Mouse (Mus musculus) liver, embryonic 14.5 days (tissue): ENCODE data around the gene 1700061G19Rik. TPM values are rescaled to one million over a fixed set of nuclear protein-coding genes. Genes with fewer than 3 reads are reported as not detected.
A peak's percentile ranks its signal among the peaks of the same experiment; 100 is the strongest.

Source experiments
- ATAC-seq: fragments of 200-750 bp; cut with Nextera tagmentation; 2 replicates; pipeline ENCODE4 v1.8.0; 2017; ENCODE audit warnings: moderate number of reproducible peaks, mild to moderate bottlenecking, moderate library complexity; ENCODE audit not compliant: insufficient read depth
- DNase-seq, 3 experiments: peaks; one replicate each; pipeline ENCODE4 v3.0.0-alpha.2; 2012 to 2013; ENCODE audit warnings: low read depth in 3 of 3, low spot score in 3 of 3
- H3K27ac ChIP-seq: fragments of 300-500 bp; sonication (generic); 2 replicates; pipeline ENCODE4 v1.5.1; 2014; ENCODE audit warnings: moderate library complexity, mild to moderate bottlenecking, control low read depth, inconsistent platforms
- H3K27me3 ChIP-seq: fragments of 300-500 bp; sonication (generic); 2 replicates; pipeline ENCODE4 v1.6.1; 2014; ENCODE audit warnings: mild to moderate bottlenecking, low read length, moderate library complexity; ENCODE audit not compliant: control insufficient read depth, insufficient read depth
- H3K36me3 ChIP-seq: fragments of 300-500 bp; sonication (generic); replicated peaks from 2 replicates; pipeline ENCODE4 v1.6.1; 2014; ENCODE audit warnings: low read depth; ENCODE audit not compliant: control insufficient read depth, insufficient read depth
- H3K4me1 ChIP-seq, 2 experiments: fragments of 200-500 bp in 1 of 2; fragments of 300-500 bp in 1 of 2; sonication (generic) in 1 of 2; replicated peaks; 2 replicates each; pipeline ENCODE4 v1.6.1; 2012 to 2014; ENCODE audit warnings: antibody characterized with exemption in 1 of 2, inconsistent platforms in 1 of 2, low read length in 1 of 2; ENCODE audit not compliant: control insufficient read depth in 2 of 2, insufficient read depth in 2 of 2
- H3K4me2 ChIP-seq: fragments of 300-500 bp; sonication (generic); 2 replicates; pipeline ENCODE4 v1.6.1; 2014; ENCODE audit warnings: low read depth, mild to moderate bottlenecking, control low read depth, moderate library complexity
- H3K4me3 ChIP-seq, 2 experiments: fragments of 200-500 bp in 1 of 2; fragments of 300-500 bp in 1 of 2; sonication (generic) in 1 of 2; 2 replicates each; pipeline ENCODE4 v1.5.1; 2012 to 2014; ENCODE audit warnings: low read depth in 2 of 2, low read length in 2 of 2, mild to moderate bottlenecking in 2 of 2, control low read depth in 1 of 2, inconsistent platforms in 1 of 2, moderate library complexity in 1 of 2; ENCODE audit not compliant: insufficient read depth in 1 of 2
- H3K9ac ChIP-seq: fragments of 300-500 bp; sonication (generic); replicated peaks from 2 replicates; pipeline ENCODE4 v1.6.1; 2014; ENCODE audit warnings: mild to moderate bottlenecking, control low read depth, moderate library complexity
- H3K9me3 ChIP-seq: fragments of 300-500 bp; sonication (generic); 2 replicates; pipeline ENCODE4 v1.6.1; 2016; ENCODE audit warnings: low read length, mixed read lengths; ENCODE audit not compliant: control insufficient read depth
- CTCF ChIP-seq: IDR thresholded peaks from 2 replicates; pipeline ENCODE4 v1.5.1; 2016; ENCODE audit warnings: antibody characterized with exemption, low read depth, control low read depth
- EP300 ChIP-seq: IDR thresholded peaks from 2 replicates; pipeline ENCODE4 v1.6.1; 2016; ENCODE audit warnings: antibody characterized with exemption, low read depth
- WGBS: fragments of 180-500 bp; shearing (Covaris S2); extraction: QIAGEN DNeasy Blood & Tissue Kit; methylation state at CpG from one replicate; pipeline ENCODE4 v1.1.7; 2014; ENCODE audit not compliant: insufficient replicate concordance; 5-methylcytosine and 5-hydroxymethylcytosine counted together
- polyA plus RNA-seq, 2 experiments: library from polyadenylated mRNA; depleted of rRNA in 1 of 2; stranded (reverse) in 1 of 2; unstranded in 1 of 2; fragments of >200 nt; fragmentation: Nextera tagmentation in 1 of 2; extraction: Ambion mirVana in 1 of 2; gene quantifications; 2 replicates each; pipeline versions ENCODE4 v1.2.1 to v1.2.3; 2012 to 2014

1700061G19Rik gene
- polyA plus RNA-seq, 2 experiments = 0.02 to 0.05 TPM

DNA sequence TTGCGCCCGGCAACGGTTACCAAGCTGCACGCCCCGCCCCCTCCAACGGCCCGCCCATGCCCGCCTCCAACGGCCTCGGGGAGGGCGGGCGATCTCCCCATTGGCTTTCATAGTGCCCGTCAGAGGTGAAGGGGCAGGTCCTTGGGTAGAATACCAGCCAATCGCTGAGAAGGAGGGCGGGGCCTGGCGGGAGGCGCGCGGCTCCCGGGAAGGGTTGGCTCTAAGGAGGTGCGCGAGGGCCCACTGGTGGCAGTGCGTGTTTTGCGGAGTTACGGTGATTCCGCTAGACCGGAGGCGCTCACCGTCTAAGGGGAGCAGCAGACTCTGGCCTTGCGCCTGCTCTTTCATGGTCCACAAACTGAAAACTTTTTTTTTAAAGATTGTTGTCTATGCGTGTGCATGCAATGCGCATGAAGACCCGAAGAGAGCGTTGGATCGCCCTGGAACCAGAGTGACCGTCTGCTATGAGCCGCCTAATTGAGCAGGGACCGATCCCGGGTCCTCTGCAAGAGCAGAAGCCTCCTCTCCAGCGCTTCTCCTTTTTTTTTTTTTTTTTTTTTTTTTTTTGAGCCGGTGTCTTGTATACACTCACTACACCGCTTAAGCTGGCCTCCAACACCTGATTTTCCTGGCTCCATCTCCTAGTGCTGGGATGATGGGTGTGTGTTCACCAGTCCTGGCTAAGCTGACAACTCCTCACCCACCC, 44.0 kb upstream of the 1700061G19Rik start:
- DNase-seq (peak; percentile 98), ATAC-seq (peak; percentile 88)
- Histone ChIP-seq H3K36me3 (no peaks in the 10 kb centered on the region), H3K4me1 (peaks cover 37 to 41% of the 10 kb centered on the region in 2 experiments), H3K4me2 (peak overlapping the region; percentile 82), H3K9me3 (no peaks in the 10 kb centered on the region), H3K4me3 (peak overlapping the region; percentile 68 to 90), H3K27ac (peak overlapping the region; percentile 9; the same call in 1 of the 2 replicates), H3K27me3 (no peaks in the 10 kb centered on the region; the same call in 1 of the 2 replicates), H3K9ac (peak overlapping the region; percentile 54; the same call in 1 of the 2 replicates)
- under 1% methylated on average over 42 of the region's 42 CpGs for WGBS
- TF ChIP-seq CTCF (peak; percentile 95), EP300 (no peak)

DNA sequence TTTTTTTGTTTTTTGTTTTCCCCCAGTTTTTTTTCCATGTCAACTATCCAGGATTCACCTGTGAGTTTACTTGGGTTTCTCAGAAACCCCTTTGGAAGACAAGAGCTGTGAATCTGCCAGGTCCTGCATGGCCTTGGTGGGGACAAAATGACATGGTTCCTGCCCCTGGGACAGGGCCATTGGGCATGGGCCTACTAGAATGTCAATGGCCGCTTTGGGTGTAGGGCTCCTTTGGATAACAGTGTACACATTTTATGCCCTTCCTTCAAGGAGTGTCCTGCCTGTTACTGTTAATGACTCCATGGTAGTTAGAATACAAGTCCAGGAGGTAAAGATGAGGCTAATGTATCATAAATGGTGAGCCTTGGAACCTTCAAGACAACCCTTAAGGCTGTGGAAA, 42.4 kb upstream of the 1700061G19Rik start:
- ATAC-seq (no peak), DNase-seq (no peak)
- no peak for TF ChIP-seq CTCF
- TF ChIP-seq EP300 = no peak
- Histone ChIP-seq H3K36me3 (no peaks in the 10 kb centered on the region), H3K4me3 (no peak overlapping the region), H3K27me3 (no peaks in the 10 kb centered on the region; the same call in 1 of the 2 replicates), H3K4me2 (no peak overlapping the region), H3K27ac (no peak overlapping the region), H3K9ac (no peak overlapping the region), H3K9me3 (no peaks in the 10 kb centered on the region), H3K4me1 (peaks cover 24 to 27% of the 10 kb centered on the region in 2 experiments)
- WGBS = 71% methylated on average over 1 of the region's 1 CpGs

DNA sequence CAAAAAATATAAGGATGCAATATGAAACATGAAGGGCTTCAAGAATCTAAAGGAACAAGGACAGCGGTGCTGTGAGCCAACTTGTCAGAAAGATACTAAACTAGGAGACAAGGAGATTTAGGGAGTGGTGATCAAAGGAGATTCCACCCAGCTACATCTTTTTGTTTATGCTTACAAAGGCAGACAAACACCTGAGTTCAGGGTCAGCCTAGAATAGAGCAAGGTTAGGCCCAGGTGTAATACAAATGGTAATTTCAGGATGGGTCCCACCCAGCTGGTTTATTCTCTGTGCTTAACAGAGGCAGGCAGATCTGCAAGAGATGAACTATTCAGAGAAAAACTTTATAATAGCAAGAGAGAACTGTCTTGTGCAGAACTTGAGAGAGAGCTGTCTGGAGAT, 41.9 kb upstream of the 1700061G19Rik start:
- TF ChIP-seq EP300 (no peak), CTCF (no peak)
- WGBS = 85% methylated on average over 1 of the region's 1 CpGs
- no peak for DNase-seq
- no peaks in the 10 kb centered on the region for H3K36me3 ChIP-seq
- no peak overlapping the region for H3K4me3 ChIP-seq
- H3K9me3 ChIP-seq = no peaks in the 10 kb centered on the region
- H3K27me3 ChIP-seq = no peaks in the 10 kb centered on the region; the same call in 1 of the 2 replicates
- H3K27ac ChIP-seq = no peak overlapping the region
- peaks cover 19 to 24% of the 10 kb centered on the region in 2 experiments for H3K4me1 ChIP-seq
- no peak for ATAC-seq
- no peak overlapping the region for H3K4me2 ChIP-seq
- no peak overlapping the region for H3K9ac ChIP-seq

DNA sequence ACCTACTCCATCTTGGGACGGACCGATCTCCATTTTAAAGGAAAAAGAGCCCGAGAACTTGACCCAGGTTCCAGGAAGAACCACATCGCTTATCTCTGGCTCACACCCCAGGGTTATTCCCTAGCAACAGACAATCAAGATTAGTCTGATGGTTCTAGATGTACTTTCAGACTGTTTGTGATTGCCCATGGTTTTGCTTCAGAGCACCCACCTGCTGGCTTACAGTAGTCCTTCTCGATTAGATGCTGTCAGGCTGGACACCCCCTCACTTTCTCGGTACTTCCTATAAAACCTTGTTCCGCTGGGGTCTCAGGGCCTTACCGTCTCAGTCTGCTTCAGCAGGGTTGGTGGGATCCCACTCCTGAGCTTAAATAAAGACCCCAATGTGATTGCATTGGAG, 38.9 kb upstream of the 1700061G19Rik start:
- Histone ChIP-seq H3K4me1 (peaks cover 8 to 14% of the 10 kb centered on the region in 2 experiments; a peak in 3 of 4 replicates), H3K9ac (no peak overlapping the region), H3K27ac (no peak overlapping the region), H3K4me3 (no peak overlapping the region), H3K27me3 (no peaks in the 10 kb centered on the region; the same call in 1 of the 2 replicates), H3K9me3 (no peaks in the 10 kb centered on the region), H3K4me2 (no peak overlapping the region), H3K36me3 (no peaks in the 10 kb centered on the region)
- DNase-seq (no peak), ATAC-seq (peak; percentile 21; the same call in 1 of the 2 replicates)
- WGBS = 46% methylated on average over 8 of the region's 8 CpGs
- TF ChIP-seq EP300 (no peak), CTCF (no peak)

DNA sequence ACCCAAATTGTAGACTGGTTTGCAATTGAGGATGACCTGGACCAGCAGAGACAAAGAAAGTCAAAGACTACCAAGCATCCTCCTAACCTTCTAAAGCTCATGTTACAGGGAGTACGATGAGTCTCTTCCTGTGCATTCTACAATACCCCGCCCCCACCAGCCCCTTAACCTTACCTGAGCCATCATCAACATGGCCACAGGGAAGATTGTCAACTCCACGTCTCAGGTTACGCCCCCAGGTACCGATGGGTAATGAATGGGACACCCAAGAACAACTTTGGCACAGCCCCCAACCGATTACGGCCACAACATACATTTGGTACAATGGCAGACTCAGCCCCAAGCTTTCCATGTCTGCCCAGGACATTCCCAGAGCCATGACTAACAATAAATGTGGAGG, 34.8 kb upstream of the 1700061G19Rik start:
- H3K4me2 ChIP-seq = no peak overlapping the region
- H3K4me1 ChIP-seq = peaks cover 5 to 7% of the 10 kb centered on the region in 2 experiments; a peak in 3 of 4 replicates
- ATAC-seq (no peak), DNase-seq (no peak)
- H3K36me3 ChIP-seq = no peaks in the 10 kb centered on the region
- no peaks in the 10 kb centered on the region for H3K9me3 ChIP-seq
- H3K27me3 ChIP-seq = no peaks in the 10 kb centered on the region; the same call in 1 of the 2 replicates
- no peak overlapping the region for H3K4me3 ChIP-seq
- no peak overlapping the region for H3K27ac ChIP-seq
- 73% methylated on average over 7 of the region's 7 CpGs for WGBS
- H3K9ac ChIP-seq = no peak overlapping the region
- TF ChIP-seq EP300 (no peak), CTCF (no peak)
